Mouse (Mus musculus) gastrocnemius, adult 2 months (tissue): Measurements from ENCODE around the gene Nceh1. TPM values are rescaled to one million over a fixed set of nuclear protein-coding genes. Genes with fewer than 3 reads are reported as not detected.
A peak's percentile ranks its signal among the peaks of the same experiment; 100 is the strongest.

ENCODE experiments used
- DNase-seq: peaks from one replicate; pipeline ENCODE4 v3.0.0; 2022
- H3K27ac ChIP-seq: fragments of 200-600 bp; 2 replicates; pipeline ENCODE4 v1.8.1; 2022; ENCODE audit warnings: mild to moderate bottlenecking
- H3K4me3 ChIP-seq: fragments of 200-600 bp; 2 replicates; pipeline ENCODE4 v1.8.1; 2022; ENCODE audit warnings: mild to moderate bottlenecking, moderate library complexity
- CTCF ChIP-seq: fragments of 200-600 bp; IDR thresholded peaks from 2 replicates; pipeline ENCODE4 v1.8.1; 2022; ENCODE audit warnings: antibody characterized with exemption, mild to moderate bottlenecking, moderate library complexity
- intact Hi-C: fragments of 180-260 bp; cut with DNase I; formaldehyde crosslinking; loops from one replicate; pipeline ENCODE4 v1.15.1; 2025
- total RNA-seq, 2 experiments: library from RNA; stranded (reverse); gene quantifications; 2 replicates each; pipeline ENCODE4 v1.2.3; 2021

The Nceh1 gene
- total RNA-seq, 2 experiments from 2014 or later = 16.7 to 31.6 TPM

DNA sequence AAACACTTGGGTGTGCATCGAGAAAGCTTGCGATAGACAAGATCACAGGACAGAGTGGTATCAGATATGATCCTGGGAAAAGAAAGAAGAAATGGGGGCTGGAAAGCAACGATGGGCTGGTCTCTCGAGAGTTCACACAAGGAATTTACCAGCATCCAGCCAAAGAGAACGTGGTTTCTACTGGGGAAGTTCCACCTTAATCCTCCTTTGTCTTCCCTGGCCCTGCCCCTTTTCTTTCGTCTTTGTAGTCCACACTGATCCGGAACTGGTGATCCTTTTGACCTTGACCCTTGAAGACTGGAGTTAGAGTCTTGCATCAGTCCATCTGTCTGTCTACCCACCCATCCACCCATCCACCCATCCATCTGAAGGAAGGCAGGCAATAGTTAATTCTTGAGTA is 34.6 kb downstream of the Nceh1 start:
- no peak for DNase-seq
- no peak for TF ChIP-seq CTCF
- H3K4me3 ChIP-seq = no peak overlapping the region
- intact Hi-C loops = no loop called here
- H3K27ac ChIP-seq = no peak overlapping the region

GRCm38 (mm10) chr3:27218604-27219003 is 35.8 kb downstream of the Nceh1 start:
- intact Hi-C loops = no loop called here
- H3K27ac ChIP-seq = no peak overlapping the region
- DNase-seq = no peak
- H3K4me3 ChIP-seq = no peak overlapping the region
- TF ChIP-seq CTCF = no peak

DNA sequence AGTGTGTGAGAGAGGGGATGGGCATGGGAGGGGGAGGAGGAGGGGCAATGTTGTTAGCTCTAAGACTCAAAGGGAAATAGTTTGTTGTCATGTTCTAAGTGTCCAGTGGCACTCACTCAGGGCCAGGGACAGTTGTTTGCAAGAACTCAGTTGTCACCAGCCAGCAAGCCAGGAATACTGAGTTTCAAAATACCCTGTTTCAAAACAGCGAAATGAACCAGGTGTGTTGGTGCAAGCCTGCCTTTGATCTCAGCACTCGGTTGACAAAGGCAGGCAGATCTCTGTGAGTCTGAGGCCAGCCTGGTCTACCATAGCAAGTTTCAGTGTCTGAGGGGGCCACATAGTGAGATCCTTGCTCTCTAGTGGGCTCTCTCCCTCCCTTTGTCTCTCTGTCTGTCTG is 39.3 kb downstream of the Nceh1 start:
- intact Hi-C loops = no loop called here
- no peak overlapping the region for H3K4me3 ChIP-seq
- no peak for DNase-seq
- no peak for TF ChIP-seq CTCF
- H3K27ac ChIP-seq = no peak overlapping the region

GRCm38 (mm10) chr3:27222488-27222887 is 39.7 kb downstream of the Nceh1 start:
- DNase-seq = no peak
- no peak for TF ChIP-seq CTCF
- no peak overlapping the region for H3K4me3 ChIP-seq
- intact Hi-C loops = no loop called here
- H3K27ac ChIP-seq = no peak overlapping the region

DNA sequence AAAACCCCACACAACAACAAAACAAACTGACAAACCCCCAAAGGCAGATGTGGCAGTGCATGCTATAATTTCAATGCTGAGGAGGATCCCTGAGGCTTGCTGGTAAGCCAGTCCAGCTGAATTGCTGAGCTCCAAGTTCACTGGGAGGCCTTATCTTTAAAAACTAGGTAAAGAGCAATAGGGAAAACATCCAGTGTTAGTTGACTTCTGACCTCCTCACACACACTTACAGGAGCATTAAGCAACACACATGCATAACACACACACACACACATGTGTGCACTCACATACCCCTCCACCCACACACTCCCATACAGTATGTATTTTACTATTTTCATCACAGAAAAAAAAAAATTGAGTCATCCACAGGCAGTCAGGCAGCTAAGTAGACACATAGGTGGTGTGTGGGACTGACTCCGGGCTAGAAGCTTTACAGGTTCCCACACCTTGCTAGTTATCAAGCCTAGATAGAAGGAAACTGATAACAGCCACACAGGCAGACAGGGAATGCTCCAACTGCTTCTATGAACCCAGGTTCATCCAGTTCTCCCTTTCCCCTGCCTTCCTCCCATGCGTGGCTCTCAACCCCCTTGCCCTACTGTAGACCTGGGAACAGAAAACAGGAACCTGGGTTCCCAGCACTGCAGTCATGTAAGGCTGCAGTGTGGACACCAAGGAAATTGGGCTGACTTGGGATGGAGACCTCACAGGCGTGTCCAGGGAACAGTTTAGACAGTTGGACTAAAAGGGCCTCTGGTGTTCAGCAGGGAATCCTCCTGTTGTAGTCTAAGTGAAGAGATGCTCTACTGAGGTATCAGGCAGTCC is 45.1 kb downstream of the Nceh1 start:
- no peak overlapping the region for H3K4me3 ChIP-seq
- no peak for DNase-seq
- intact Hi-C loops = no loop called here
- TF ChIP-seq CTCF = no peak
- no peak overlapping the region for H3K27ac ChIP-seq

DNA sequence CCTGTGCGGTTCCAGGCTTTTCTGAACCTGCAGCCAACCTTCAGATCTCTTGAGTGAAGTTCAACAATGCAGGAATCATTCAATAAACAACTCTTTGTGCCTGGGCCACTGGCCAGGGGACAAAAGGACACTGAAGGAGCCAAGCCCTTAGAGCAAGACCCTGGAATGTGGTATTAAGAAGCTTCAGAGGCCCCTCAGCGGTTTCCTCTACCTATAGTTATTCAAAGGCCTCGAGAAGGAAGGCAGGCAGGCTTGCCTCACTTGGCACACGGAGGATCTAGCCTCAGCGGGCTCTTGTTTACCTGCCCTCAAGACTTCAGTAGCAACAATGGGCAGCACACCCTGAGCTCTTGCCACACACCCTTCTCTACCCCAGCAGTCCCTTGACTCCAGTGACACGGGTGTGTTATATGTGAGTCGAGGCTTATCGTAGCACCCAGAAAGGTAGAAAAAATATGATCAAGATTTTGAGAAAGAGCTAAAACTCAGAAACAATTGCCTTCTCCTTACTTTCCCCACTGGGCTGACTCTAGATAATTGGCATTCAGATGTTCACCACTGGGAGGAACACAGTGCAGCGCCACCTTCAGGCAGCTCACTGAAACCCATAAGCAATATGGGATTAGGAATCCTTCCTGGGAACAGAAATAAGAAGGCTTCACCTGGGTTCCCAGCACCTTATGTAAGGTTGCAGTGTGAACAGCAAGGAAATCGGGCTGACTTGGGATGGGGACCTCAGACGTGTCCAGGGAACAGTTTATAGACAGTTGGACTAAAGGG is 46.0 kb downstream of the Nceh1 start:
- peak; percentile 43 for TF ChIP-seq CTCF
- intact Hi-C loops = no loop called here
- no peak for DNase-seq

DNA sequence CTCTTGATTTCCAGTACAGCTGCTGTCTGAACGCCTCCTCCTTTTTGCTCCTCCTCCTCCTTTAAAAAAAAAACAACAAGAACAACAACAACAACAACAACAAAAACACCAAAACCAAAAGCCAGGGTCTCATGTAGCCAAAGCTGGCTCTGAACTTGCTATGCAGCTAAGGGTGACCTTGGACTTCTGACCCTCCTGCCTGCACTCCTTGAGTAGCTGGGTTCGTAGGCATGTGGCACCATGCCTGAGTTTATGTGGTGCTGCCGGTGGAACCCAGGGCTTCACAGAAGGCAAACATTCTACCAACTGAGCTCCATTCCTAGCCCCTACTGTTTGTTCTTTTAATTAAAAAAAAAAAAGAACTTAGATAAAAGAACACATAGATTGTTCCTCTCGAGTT is 50.6 kb downstream of the Nceh1 start:
- peak overlapping the region; percentile 68 for H3K27ac ChIP-seq
- intact Hi-C loops = loop anchor here (10.0 kb wide), 1 partner anchor 169 kb away; no protein-coding TSS in a partner anchor

More for the DNA sequence above, 46.0 kb downstream of the Nceh1 start:
- Histone ChIP-seq H3K27ac (no peak overlapping the region), H3K4me3 (no peak overlapping the region)

GRCm38 (mm10) chr3:27233841-27234240 is 51.1 kb downstream of the Nceh1 start:
- Histone ChIP-seq H3K27ac (peak overlapping the region; percentile 68), H3K4me3 (no peak overlapping the region)
- intact Hi-C loops = loop anchor here (10.0 kb wide), 1 partner anchor 169 kb away; no protein-coding TSS in a partner anchor
- TF ChIP-seq CTCF = no peak
- peak; percentile 50 for DNase-seq

More for the DNA sequence above, 50.6 kb downstream of the Nceh1 start:
- H3K4me3 ChIP-seq = no peak overlapping the region
- TF ChIP-seq CTCF = no peak
- no peak for DNase-seq

DNA sequence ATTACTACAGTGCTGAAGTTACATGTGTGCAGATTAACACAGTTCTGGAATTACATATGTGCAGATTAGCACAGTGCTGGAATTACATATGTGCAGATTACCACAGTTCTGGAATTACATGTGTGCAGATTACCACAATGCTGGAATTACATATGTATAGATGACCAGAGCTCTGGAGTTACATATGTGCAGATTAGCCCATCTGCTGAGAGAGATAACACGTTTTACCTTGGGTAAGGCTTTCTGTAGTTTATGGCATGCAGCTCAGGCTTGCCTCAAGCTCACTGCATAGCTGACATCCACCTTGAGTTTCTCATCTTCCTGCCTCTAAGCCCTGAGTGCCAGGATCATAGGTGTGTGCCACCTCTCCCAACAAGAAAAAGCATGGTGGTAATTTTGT is 52.2 kb downstream of the Nceh1 start:
- no peak overlapping the region; the same call in 1 of the 2 replicates for H3K27ac ChIP-seq
- TF ChIP-seq CTCF = no peak
- H3K4me3 ChIP-seq = no peak overlapping the region
- DNase-seq = no peak
- intact Hi-C loops = loop anchor here (10.0 kb wide), 1 partner anchor 170 kb away; no protein-coding TSS in a partner anchor

GRCm38 (mm10) chr3:27237226-27237625 is 54.5 kb downstream of the Nceh1 start:
- Histone ChIP-seq H3K27ac (0 out of 2 replicates have a peak overlapping the region, but pooled peaks have one; percentile 21), H3K4me3 (no peak overlapping the region)
- intact Hi-C loops = loop anchor here (1.0 to 10.0 kb wide), 3 partner anchors 55 to 172 kb away; partner anchors contain the start of gene Nceh1
- DNase-seq = no peak
- TF ChIP-seq CTCF = peak; percentile 85

DNA sequence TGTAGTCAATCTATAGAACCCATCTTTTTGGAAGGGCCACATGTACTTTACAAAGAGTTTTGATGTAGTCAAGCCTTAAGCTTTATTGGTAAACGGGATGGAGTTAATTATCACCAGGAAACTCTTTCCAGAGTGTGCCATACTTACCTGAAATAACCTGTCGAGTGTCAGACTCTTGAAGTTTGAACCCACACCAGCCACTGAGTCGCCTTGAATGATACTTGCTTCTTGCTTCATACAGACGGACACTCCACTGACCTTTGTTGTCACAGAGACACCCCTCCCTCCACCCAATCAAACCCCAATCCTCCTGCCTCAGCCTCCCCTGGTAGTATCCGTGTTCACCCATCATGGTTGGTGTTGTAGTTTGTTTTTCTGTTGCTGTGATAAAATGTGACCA is 55.8 kb downstream of the Nceh1 start:
- no peak overlapping the region for H3K4me3 ChIP-seq
- no peak overlapping the region for H3K27ac ChIP-seq
- DNase-seq = no peak
- no peak for TF ChIP-seq CTCF
- intact Hi-C loops = loop anchor here (10.0 kb wide), 1 partner anchor 174 kb away; no protein-coding TSS in a partner anchor

GRCm38 (mm10) chr3:27239568-27239967 is 56.8 kb downstream of the Nceh1 start:
- H3K27ac ChIP-seq = no peak overlapping the region
- no peak for DNase-seq
- intact Hi-C loops = loop anchor here (10.0 kb wide), 1 partner anchor 175 kb away; no protein-coding TSS in a partner anchor
- no peak overlapping the region for H3K4me3 ChIP-seq
- TF ChIP-seq CTCF = no peak

DNA sequence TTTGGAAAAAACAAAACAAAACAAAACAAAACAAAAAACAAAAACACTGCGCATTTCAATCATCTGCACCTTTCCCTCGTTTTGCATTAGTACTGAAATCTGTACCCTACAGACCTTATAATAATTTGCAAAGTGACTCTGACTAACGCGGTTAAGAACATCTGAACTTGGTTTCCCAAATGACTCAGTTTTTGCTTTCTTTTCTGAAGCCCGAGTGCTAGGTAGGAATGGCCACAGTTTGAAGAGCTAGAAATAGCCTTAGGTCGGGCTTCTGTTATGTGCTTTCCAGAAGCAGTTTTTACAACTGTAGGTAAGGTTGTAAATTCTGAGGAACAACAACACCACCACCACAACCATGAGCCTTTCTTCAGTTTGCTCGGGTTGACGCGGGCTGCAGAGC is 59.1 kb downstream of the Nceh1 start:
- intact Hi-C loops = no loop called here
- H3K4me3 ChIP-seq = no peak overlapping the region
- TF ChIP-seq CTCF = no peak
- no peak for DNase-seq
- no peak overlapping the region for H3K27ac ChIP-seq
